Mouse (Mus musculus): Measurements from ENCODE around the gene S100a2. TPM values are rescaled to one million over a fixed set of nuclear protein-coding genes. Genes with fewer than 3 reads are reported as not detected.
A peak's percentile ranks its signal among the peaks of the same experiment; 100 is the strongest.

S100a2 gene
- not detected in 2 replicates for polyA plus RNA-seq (2012; rRNA removed)

- DNase-seq (ENCODE audit: low spot score), result no peak
Observed at GRCm38 (mm10) chr3:90589947-90590346, at the start of gene S100a2. Gene S100a2 (plus strand): TSS chr3:90590247.

GRCm38 (mm10) chr3:90540904-90541303, 49.1 kb upstream of the S100a2 start:
- DNase-seq (ENCODE audit: low spot score), result no peak

DNA sequence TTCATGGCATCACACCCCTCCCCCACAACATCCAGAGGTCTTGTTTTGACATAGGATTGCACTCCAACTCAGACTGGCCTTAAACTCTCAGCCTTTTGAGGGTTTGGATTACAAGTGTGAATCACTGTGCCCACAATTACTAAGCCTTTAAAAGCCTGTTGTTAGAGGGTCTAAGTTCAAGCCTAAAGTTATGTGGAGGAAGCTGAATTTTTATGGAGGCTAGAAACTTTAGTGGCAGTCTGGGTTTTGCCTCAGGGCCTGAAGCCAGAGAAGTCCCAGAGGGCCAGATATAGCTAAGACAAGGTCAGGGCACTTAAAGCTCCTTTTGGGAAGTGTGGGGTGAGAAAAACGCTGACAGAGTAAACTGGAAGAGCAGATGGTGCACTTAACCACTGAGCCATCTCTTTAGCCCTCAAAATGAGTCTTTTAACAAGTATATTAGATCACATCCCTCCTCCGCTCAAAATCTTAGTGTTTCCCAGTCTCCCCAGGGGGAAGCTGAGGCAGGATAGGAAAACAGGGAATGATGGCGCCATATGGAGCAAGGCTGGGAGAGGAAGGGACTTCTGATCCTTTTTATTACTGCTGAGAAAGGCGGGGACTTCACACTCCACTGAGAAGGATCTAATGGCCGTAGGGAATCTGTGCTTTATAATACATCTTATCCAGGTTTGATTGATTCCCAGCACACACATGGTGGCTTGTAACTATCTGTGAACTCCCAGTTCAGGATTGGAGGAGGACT, 40.2 kb upstream of the S100a2 start:
- DNase-seq (ENCODE audit: low spot score), result no peak

GRCm38 (mm10) chr3:90550421-90550790, 39.6 kb upstream of the S100a2 start:
- no peak for DNase-seq (ENCODE audit: low spot score)

GRCm38 (mm10) chr3:90552231-90552630, 37.8 kb upstream of the S100a2 start:
- no peak for DNase-seq (ENCODE audit: low spot score)

DNA sequence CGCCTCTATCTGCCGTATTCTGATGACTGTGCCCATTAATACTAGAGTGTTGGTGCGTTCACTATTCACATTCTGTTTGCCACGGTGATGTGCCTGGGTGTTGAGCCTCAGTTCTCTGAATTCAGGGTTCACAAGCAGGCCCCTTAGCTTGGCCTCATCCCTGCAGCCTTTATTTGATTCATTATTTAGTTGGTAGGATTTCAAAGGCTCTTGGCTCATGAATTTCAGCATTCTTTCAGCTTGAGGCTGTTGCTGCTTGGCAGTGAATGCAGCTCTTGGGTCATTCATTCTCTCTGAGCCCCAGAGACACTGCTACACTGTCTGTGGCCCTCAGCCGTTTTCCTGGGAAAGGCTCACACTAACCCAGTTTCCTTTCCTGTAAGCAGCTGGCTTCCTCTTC, 34.1 kb upstream of the S100a2 start:
- DNase-seq (ENCODE audit: low spot score), result no peak

GRCm38 (mm10) chr3:90560008-90560628, 29.9 kb upstream of the S100a2 start, which contains the start of gene S100a3:
Gene S100a3 (plus strand): TSS chr3:90560578.
- no peak for DNase-seq (ENCODE audit: low spot score)

DNA sequence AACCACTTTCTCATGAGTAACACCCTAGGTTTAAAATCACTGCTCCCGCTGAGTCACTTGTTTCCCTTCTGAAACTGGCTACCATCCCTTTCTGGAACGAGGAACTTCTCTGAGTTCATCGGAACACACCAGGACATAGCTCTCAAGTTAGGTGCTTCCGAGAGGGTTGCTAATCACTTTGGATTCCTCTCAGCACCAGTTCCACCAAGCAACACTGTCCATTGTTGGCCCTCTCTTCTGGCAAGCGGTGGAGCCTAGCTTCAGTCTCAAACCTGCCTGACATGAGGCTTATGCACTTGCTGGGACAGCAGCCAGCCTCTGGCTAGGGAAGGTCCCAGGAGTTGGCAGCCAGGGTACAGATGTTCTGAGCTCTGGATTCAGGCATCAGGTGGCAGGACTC, 15.4 kb upstream of the S100a2 start:
- DNase-seq (ENCODE audit: low spot score), result no peak

GRCm38 (mm10) chr3:90575320-90575719, 14.7 kb upstream of the S100a2 start:
- DNase-seq (ENCODE audit: low spot score), result no peak

GRCm38 (mm10) chr3:90576351-90577001, 13.6 kb upstream of the S100a2 start:
- DNase-seq (ENCODE audit: low spot score), result no peak

GRCm38 (mm10) chr3:90579433-90579832, 10.6 kb upstream of the S100a2 start:
- no peak for DNase-seq (ENCODE audit: low spot score)

GRCm38 (mm10) chr3:90581141-90581540, 8.9 kb upstream of the S100a2 start:
- no peak for DNase-seq (ENCODE audit: low spot score)

DNA sequence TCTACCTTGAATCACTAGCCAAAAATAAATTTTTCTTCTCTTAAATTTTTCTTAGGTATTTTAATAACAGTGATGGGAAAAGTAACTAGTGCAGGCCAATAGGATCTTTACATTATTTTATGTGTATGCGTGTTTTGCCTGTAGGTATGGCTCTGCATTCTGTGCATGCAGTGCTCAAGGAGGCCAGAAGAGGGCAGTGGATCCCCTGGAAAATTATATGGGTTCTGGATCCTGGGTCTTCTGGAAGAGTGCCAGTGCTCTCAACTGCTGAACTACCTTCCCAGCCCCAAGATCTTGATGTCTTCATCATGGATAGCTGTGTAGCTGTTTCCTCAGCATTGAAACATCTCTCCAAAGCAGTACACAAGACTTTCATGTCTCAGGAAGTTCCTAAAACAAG, 7.9 kb upstream of the S100a2 start:
- DNase-seq (ENCODE audit: low spot score), result no peak

GRCm38 (mm10) chr3:90582556-90582955, 7.5 kb upstream of the S100a2 start:
- no peak for DNase-seq (ENCODE audit: low spot score)

- DNase-seq (ENCODE audit: low spot score), result no peak
Observed at GRCm38 (mm10) chr3:90583893-90584292, 6.2 kb upstream of the S100a2 start.

- DNase-seq (ENCODE audit: low spot score), result peak; percentile 60
Observed at GRCm38 (mm10) chr3:90585595-90585994, 4.5 kb upstream of the S100a2 start.

DNA sequence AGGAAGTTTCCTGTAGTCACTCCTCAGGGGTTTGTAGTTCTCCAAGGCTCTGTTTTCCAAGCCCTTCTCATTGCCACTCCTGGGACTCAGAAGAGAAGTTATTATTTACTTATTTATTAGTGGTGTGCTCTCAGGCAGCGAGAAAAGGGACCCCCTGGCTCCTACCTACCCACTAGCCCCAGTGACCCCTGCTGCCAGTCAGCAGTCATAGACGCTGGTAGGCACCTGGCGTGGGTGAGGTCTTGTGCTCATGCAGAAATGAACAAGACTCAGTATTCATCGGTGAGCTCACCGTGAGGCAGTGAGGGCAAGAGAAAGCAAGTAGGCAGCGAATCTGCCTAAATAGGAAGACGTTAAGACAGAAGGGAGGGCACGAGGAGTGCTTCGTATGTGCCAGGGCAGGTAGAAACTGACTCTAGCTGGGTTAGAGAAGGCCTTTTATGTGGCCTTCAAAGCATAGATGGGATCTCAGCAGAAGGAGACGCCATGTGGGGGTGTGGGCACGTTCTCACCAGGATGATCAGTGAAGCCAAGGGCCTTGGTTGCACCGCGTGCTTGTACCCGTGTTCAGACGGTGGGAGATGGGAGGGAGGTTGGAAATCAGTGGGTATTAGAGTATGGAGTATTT, 3.9 kb upstream of the S100a2 start:
- DNase-seq (ENCODE audit: low spot score), result no peak

- peak; percentile 80 for DNase-seq (ENCODE audit: low spot score)
Observed at GRCm38 (mm10) chr3:90586906-90587305, 3.1 kb upstream of the S100a2 start.

DNA sequence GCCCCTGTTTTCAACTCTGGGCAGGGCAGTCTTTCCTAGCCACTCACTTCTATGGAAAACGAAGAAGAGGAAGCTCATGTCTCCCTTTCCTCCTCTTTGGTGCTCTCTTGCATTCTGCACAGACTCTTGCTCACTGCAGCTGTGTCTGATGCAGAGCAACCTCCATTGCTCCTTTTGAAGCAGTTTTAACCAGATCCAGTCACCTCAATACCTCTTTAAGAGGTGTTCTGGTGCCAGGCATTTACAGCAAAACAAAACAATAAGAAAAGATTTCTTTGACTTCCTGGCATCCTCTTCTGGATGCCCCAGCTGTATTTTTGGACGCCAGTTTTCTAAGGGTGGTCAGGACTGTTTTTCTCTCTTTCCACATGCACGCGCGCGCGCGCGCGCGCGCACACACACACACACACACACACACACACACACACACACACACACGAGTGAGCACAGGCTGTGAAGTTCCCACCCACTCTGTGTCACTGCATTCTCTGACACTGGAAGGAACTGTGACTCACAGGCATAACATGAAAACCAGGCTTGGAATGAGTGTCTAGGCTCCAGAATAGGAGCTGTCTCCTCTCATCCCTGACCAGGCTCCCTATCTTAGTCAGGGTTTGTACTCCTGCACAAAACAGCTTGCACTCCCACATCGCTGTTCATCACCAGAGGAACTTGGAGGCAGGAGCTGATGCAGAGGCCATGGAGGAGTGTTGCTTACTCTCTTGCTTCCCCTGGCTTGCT, 2.5 kb upstream of the S100a2 start:
- DNase-seq (ENCODE audit: low spot score), result no peak

GRCm38 (mm10) chr3:90589390-90589789, 657 bp upstream of the S100a2 start:
- no peak for DNase-seq (ENCODE audit: low spot score)

GRCm38 (mm10) chr3:90594466-90594865, 4.4 kb downstream of the S100a2 start:
- DNase-seq (ENCODE audit: low spot score), result no peak

GRCm38 (mm10) chr3:90595556-90595955, 5.5 kb downstream of the S100a2 start:
- no peak for DNase-seq (ENCODE audit: low spot score)

All from urinary bladder, adult 2 months (tissue).